Mouse (Mus musculus): Measurements from ENCODE around the gene Gm26602. TPM values are rescaled to one million over a fixed set of nuclear protein-coding genes. Genes with fewer than 3 reads are reported as not detected.

Gm26602 gene
- polyA plus RNA-seq, 1 experiment = not detected

GRCm38 (mm10) chr10:79918231-79919078, 7.8 kb downstream of the Gm26602 start:
- peaks cover 32% of the 10 kb centered on the region for H3K27me3 ChIP-seq (ENCODE audit: control insufficient read depth, insufficient read depth, insufficient read length)
- H3K4me2 ChIP-seq (ENCODE audit: low read depth) = no peak overlapping the region
- no peaks in the 10 kb centered on the region for H3K36me3 ChIP-seq (ENCODE audit: control insufficient read depth, insufficient read depth)
- peak overlapping the region; percentile 84 for H3K4me3 ChIP-seq
- no peak for TF ChIP-seq POLR2A (IDR thresholded peaks at IDR 0.05; ENCODE audit: insufficient read length, low read depth)
- TF ChIP-seq USF1 (IDR thresholded peaks at IDR 0.05; ENCODE audit: low read depth) = no peak
- no peak for TF ChIP-seq MYOG (IDR thresholded peaks at IDR 0.05; ENCODE audit: control insufficient read depth in 1 of 3, insufficient read depth in 1 of 3, insufficient read length in 2 of 3, low read depth in 2 of 3)
- TF ChIP-seq REST (IDR thresholded peaks at IDR 0.05; ENCODE audit: insufficient read depth, insufficient read length) = no peak
- TF ChIP-seq MYOD1 (IDR thresholded peaks at IDR 0.05; ENCODE audit: control insufficient read depth in 1 of 3, insufficient read length in 2 of 3, low read depth in 2 of 3) = no peak
- TF ChIP-seq POLR2AphosphoS2 (IDR thresholded peaks at IDR 0.05; ENCODE audit: insufficient read length, low read depth) = no peak
- no peak for TF ChIP-seq E2F4 (IDR thresholded peaks at IDR 0.05; ENCODE audit: insufficient read depth)
- TF ChIP-seq CEBPB (IDR thresholded peaks at IDR 0.05; ENCODE audit: insufficient read depth, poor library complexity, severe bottlenecking) = no peak
- TF ChIP-seq TCF3 (IDR thresholded peaks at IDR 0.05; ENCODE audit: insufficient read length, low read depth) = no peak
- no peak for TF ChIP-seq MAX (IDR thresholded peaks at IDR 0.05; ENCODE audit: low read depth)
- no peak for TF ChIP-seq SRF (IDR thresholded peaks at IDR 0.05; ENCODE audit: control insufficient read depth, insufficient read length, low read depth)
- TF ChIP-seq TCF12 (IDR thresholded peaks at IDR 0.05; ENCODE audit: insufficient read depth, poor library complexity, severe bottlenecking) = no peak
- H3ac ChIP-seq (ENCODE audit: control insufficient read depth, insufficient read length) = no peak overlapping the region
- peaks cover 16% of the 10 kb centered on the region for H3K79me2 ChIP-seq (ENCODE audit: control insufficient read depth, insufficient read depth)

- no peaks in the 10 kb centered on the region for H3K36me3 ChIP-seq (ENCODE audit: control insufficient read depth, insufficient read depth)
- TF ChIP-seq SRF (IDR thresholded peaks at IDR 0.05; ENCODE audit: control insufficient read depth, insufficient read length, low read depth) (no peak), TCF3 (IDR thresholded peaks at IDR 0.05; ENCODE audit: insufficient read length, low read depth) (no peak), REST (IDR thresholded peaks at IDR 0.05; ENCODE audit: insufficient read depth, insufficient read length) (no peak), E2F4 (IDR thresholded peaks at IDR 0.05; ENCODE audit: insufficient read depth) (no peak), MAX (IDR thresholded peaks at IDR 0.05; ENCODE audit: low read depth) (no peak), POLR2A (IDR thresholded peaks at IDR 0.05; ENCODE audit: insufficient read length, low read depth) (no peak), USF1 (IDR thresholded peaks at IDR 0.05; ENCODE audit: low read depth) (no peak), MYOG (IDR thresholded peaks at IDR 0.05; ENCODE audit: control insufficient read depth in 1 of 3, insufficient read depth in 1 of 3, insufficient read length in 2 of 3, low read depth in 2 of 3) (no peak), POLR2AphosphoS2 (IDR thresholded peaks at IDR 0.05; ENCODE audit: insufficient read length, low read depth) (no peak), CEBPB (IDR thresholded peaks at IDR 0.05; ENCODE audit: insufficient read depth, poor library complexity, severe bottlenecking) (no peak), MYOD1 (IDR thresholded peaks at IDR 0.05; ENCODE audit: control insufficient read depth in 1 of 3, insufficient read length in 2 of 3, low read depth in 2 of 3) (no peak), TCF12 (IDR thresholded peaks at IDR 0.05; ENCODE audit: insufficient read depth, poor library complexity, severe bottlenecking) (no peak)
- peaks cover 32% of the 10 kb centered on the region for H3K27me3 ChIP-seq (ENCODE audit: control insufficient read depth, insufficient read depth, insufficient read length)
- no peak overlapping the region for H3ac ChIP-seq (ENCODE audit: control insufficient read depth, insufficient read length)
- peaks cover 16% of the 10 kb centered on the region for H3K79me2 ChIP-seq (ENCODE audit: control insufficient read depth, insufficient read depth)
- no peak overlapping the region for H3K4me3 ChIP-seq
- H3K4me2 ChIP-seq (ENCODE audit: low read depth) = no peak overlapping the region
Measured at GRCm38 (mm10) chr10:79919251-79919849, 8.7 kb downstream of the Gm26602 start.

DNA sequence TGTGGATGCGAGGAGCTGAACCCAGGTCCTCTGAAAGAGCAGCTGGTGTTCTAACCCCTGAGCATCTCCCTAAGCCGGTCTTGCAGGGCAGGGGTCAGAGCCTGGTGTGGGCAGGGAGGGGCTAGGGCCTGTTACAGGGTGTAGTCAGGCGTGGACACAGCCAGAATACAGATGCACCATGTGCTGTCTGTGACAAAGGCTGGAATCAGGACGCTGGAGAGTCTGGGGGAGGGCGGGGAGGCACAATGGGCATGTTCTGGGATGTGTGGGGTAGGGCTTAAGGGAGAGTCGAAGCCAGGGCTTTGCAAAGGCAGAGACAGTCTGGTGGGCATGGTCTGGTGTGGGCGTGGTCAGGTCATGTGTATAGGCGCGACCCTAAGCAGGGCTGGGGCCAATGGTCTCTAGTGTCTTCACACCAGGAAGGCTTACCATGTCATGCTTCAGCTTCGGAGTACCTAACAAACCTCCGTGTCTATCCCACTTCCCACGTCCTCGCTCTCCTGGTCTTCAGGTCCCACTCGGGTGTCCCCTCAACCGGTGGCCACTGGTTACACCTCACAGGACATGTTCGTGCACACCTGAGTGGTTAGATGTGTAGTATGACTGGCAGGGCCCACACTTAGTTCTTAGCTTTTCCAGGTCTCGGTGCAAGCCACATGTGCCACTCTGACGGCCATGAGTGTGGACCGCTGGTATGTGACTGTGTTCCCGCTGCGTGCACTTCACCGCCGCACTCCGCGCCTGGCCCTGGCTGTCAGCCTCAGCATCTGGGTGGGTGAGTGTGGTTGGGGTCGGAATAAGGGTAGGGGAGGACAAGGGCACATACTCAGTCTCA, 9.6 kb downstream of the Gm26602 start:
- Histone ChIP-seq H3K36me3 (ENCODE audit: control insufficient read depth, insufficient read depth) (no peaks in the 10 kb centered on the region), H3K79me2 (ENCODE audit: control insufficient read depth, insufficient read depth) (peaks cover 14% of the 10 kb centered on the region), H3K27me3 (ENCODE audit: control insufficient read depth, insufficient read depth, insufficient read length) (peaks cover 32% of the 10 kb centered on the region), H3K4me3 (no peak overlapping the region), H3ac (ENCODE audit: control insufficient read depth, insufficient read length) (no peak overlapping the region), H3K4me2 (ENCODE audit: low read depth) (no peak overlapping the region)
- TF ChIP-seq POLR2A (IDR thresholded peaks at IDR 0.05; ENCODE audit: insufficient read length, low read depth) (no peak), E2F4 (IDR thresholded peaks at IDR 0.05; ENCODE audit: insufficient read depth) (no peak), MYOG (IDR thresholded peaks at IDR 0.05; ENCODE audit: control insufficient read depth in 1 of 3, insufficient read depth in 1 of 3, insufficient read length in 2 of 3, low read depth in 2 of 3) (no peak), SRF (IDR thresholded peaks at IDR 0.05; ENCODE audit: control insufficient read depth, insufficient read length, low read depth) (no peak), TCF3 (IDR thresholded peaks at IDR 0.05; ENCODE audit: insufficient read length, low read depth) (no peak)

GRCm38 (mm10) chr10:79920958-79921535, 10.4 kb downstream of the Gm26602 start, which contains the start of gene R3hdm4:
TSS of gene R3hdm4 (minus strand) at chr10:79921208.
- H3K79me2 ChIP-seq (ENCODE audit: control insufficient read depth, insufficient read depth) = peaks cover 6% of the 10 kb centered on the region
- no peak within 1 kb of the TSS for H3K4me3 ChIP-seq

More at GRCm38 (mm10) chr10:79920958-79921535, 10.4 kb downstream of the Gm26602 start, which contains the start of gene R3hdm4:
- no peak within 1 kb of the TSS for H3ac ChIP-seq (ENCODE audit: control insufficient read depth, insufficient read length)
- no peak within 1 kb of the TSS for H3K4me2 ChIP-seq (ENCODE audit: low read depth)
- H3K36me3 ChIP-seq (ENCODE audit: control insufficient read depth, insufficient read depth) = no peaks in the 10 kb centered on the region
- peaks cover 32% of the 10 kb centered on the region for H3K27me3 ChIP-seq (ENCODE audit: control insufficient read depth, insufficient read depth, insufficient read length)
- TF ChIP-seq MAX (IDR thresholded peaks at IDR 0.05; ENCODE audit: low read depth) = no peak
- no peak for TF ChIP-seq TCF3 (IDR thresholded peaks at IDR 0.05; ENCODE audit: insufficient read length, low read depth)
- TF ChIP-seq TCF12 (IDR thresholded peaks at IDR 0.05; ENCODE audit: insufficient read depth, poor library complexity, severe bottlenecking) = no peak

All from myocyte (in vitro differentiated cells).